Mouse (Mus musculus) embryonic stem cell, embryonic (primary cell): ENCODE measurements at regions not wholly inside any gene's neighbourhood (a gene's known extent, or its start where the extent isn't known, plus 50 kb on each side); places are given as distances from the start of the nearest gene placed in this dataset.
"Not testable (repeated sequence)": the region's sequence is repeated elsewhere in the genome, so short reads cannot be mapped to it uniquely, and the experiment has no call there.

Experiments
- CTCF ChIA-PET, 4 experiments: fragments of 300-600 bp in 2 of 4; fragments of 350-600 bp in 2 of 4; sonication (Branson Sonifier 250); formaldehyde crosslinking; loops; one replicate each; lab custom pipeline; 2022; ENCODE audit warnings: inconsistent platforms in 2 of 4; lab: Charles Lee
- POLR2A ChIA-PET, 4 experiments: fragments of 300-600 bp in 2 of 4; fragments of 350-600 bp in 2 of 4; sonication (Branson Sonifier 250); formaldehyde crosslinking; loops; one replicate each; lab custom pipeline; 2022; ENCODE audit warnings: antibody characterized with exemption in 4 of 4, inconsistent platforms in 1 of 4; lab: Charles Lee

DNA sequence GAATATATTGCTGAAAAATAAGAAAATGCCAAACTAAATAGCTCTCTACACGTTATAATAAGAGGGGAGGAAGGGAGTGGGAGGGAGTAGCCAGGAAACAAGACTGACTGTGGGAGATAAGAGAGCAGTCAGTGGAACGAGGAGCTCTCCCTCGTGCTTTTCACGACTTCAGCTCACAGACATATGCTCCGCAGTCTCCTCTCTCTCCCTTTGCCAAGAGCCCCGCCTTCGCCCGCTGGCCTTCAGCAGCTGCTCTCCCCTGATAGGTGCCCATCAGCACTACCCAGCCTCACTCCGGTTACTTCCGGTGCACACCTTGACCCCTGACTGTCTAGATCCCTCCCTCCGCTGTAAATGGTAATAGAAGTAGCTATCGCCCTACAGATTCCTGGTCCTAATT lies 370.8 kb upstream of the Id2 start:
- CTCF ChIA-PET, result no interaction called here
- POLR2A ChIA-PET, result no interaction called here

DNA sequence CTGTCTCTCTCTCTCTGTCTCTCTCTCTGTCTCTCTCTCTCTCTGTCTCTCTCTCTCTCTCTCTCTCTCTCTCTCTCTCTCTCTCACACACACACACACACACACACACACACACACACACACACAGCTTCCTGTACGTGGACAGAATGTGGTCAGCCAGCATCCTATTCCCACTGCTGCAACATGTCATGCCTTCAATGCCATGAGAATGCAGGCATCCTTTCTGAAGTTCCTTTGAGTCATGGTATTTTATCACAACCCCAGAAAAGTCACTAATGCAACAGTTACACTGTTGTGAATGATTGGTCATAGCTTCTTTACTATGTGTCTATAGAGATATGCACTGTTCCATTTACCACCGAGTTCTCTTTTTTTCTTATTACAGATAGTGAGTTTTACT lies 365.8 kb upstream of the Id2 start:
- CTCF ChIA-PET, POLR2A ChIA-PET: not testable (repeated sequence)

DNA sequence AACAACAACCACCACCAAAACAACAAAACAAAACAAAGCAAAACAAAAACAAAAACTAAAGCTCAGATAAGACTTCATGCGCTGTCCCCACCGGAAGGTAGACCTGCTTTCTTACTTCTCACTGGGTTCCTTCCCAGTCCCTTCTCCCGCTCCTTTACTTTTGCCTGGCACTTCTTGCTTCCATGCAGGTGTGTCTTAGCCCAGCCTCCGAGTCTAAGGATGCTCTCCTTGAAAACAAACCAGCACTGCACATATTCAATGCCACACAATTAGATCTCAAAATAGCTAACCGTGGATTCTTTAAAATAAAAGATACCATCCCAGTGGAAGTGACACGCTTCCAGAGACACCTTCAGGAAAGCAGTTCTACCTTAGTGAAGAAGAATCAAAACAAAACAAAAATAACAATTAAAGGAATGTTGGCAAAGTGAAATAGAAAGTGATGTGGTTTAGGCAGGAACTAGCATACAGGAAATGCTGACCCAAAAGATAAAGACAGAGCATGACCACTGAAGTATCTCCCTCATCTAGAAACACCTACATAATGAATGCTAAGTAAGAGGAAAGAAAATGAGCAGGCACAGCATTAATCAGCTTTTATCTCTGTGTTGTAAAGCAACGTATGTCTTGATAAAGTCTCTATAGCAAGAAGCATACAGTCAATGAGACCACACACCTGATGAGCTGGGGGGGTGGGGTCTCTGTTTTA lies 358.5 kb upstream of the Id2 start:
- POLR2A ChIA-PET, result interaction anchor here in 1 of 4 experiments (0.7 kb wide), 1 partner anchor 697 kb away, joined by 4 read pairs; no protein-coding TSS in a partner anchor
- CTCF ChIA-PET, result no interaction called here

DNA sequence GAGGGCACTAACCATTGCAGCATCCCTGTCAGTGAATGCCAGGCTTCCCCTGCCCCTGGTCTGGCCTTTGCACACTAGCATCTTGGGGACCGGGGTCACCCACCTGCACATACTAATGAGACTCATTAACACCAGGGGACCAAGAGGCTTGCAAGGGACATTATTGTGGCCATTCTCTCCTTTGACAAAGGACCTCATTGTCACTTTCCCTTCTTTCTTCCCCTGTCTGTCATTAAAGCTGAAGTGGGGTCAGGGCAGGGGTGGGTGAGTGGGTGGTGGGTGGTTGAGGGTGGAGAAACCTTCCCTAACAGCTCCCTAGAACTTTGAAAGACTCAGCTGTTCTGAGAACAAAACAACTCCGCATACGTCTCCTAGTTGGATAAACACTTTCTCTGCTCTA lies 356.4 kb upstream of the Id2 start:
- CTCF ChIA-PET, result no interaction called here
- POLR2A ChIA-PET, result no interaction called here

DNA sequence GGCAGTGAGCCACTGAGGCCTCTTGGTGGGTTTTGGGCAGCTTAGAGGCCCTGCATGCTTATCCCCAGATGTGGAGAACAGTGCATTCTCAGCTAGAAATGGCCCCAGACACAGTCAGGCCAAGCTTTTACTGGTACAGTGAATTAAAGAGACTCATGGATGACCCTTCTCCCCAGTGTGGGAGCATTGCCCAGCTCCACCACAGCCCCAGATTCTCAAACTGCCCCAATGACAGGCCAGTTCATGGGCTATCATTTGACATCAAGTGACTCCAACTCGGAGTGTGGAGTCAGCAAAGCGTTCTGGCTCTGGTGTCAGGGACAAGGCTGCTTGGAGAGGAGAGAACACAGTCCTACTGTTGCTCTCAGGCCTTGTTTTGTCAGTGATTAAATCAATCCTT lies 354.2 kb upstream of the Id2 start:
- CTCF ChIA-PET, result no interaction called here
- POLR2A ChIA-PET, result no interaction called here

DNA sequence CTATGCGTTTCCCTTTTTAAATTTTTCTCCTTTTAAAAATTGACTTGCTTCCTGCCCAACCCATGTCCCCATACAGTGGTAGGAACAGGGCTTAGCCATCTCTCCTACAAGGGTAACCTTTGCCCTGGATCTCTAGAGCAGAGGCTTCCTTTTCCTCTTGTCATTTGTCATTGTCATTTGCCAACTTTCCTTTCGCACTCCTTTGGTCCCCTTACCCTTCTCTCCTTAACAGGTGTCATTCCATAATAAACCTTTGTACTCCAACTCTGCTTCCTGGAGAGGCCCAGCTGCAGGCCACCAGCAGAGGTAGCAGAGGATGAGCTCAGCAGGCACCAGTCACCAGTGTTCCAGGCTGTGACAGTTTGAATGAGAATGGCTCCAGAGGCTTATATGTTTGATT lies 347.4 kb upstream of the Id2 start:
- POLR2A ChIA-PET, result interaction anchor here in 1 of 4 experiments (0.6 kb wide), 1 partner anchor 298 kb away, joined by 4 read pairs; no protein-coding TSS in a partner anchor
- CTCF ChIA-PET, result no interaction called here

DNA sequence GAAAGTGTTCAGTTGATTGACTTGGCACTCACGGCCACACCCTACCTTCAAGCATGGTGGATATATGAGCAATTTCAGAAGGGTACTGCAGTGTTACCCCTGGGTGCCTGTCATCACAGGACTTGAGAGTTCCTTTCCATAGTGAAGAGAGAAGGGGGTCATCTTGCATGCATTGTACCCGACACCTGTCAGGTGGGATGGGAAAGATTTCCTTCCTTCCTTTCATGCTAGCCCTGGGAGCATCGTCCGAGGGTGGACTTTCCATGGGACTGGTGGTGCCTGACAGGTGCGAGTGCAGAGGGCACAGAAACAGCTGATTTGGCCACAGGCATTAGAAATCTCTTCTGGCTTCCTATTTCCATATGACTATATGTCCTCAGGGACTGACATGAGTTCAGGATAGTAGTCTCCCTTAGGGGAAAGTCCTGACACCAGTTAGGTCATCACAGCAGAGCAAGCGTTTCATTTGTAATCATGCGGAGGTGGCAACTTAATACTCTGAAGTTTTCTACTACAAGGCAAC lies 342.1 kb upstream of the Id2 start:
- CTCF ChIA-PET, result no interaction called here
- POLR2A ChIA-PET, result no interaction called here

DNA sequence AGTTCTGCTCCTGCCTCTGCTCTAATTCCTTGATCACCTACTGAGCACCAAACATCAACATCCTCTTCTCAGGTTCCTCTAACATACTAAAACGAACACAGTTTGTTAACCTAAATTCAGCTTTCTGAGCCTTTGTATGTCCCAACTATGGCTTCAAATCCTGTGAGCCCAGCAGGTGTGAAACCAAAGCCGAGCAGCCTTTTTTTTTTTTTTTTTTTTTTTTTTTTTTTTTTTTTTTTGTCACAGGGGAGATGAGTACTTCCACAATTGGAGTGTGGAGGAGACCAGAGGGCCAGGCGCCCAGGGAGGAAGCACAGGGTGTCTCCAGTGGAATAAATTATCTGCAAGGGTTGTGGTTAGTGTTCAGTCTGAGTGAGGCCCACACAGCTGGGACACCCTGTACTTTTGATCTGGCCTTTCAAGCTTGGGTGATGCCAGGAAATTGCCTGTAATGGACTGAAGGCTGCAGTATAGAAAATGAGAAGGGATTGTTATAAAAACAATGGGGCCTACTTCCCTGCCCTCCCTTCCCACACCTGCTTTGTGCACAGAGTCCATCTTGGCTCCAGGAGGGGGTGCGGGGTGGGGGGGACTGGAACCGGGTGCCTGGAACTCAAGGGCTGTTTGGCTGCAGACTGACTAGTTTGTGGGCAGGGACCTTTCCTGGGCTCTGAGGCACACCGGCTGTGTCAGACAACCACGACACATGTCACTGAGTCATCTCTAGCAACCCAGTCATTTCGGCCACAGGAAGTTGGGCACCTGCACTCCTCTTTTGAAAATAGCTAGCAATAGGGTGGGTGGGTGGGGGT lies 341.5 kb upstream of the Id2 start:
- ChIA-PET CTCF (no interaction called here), POLR2A (interaction anchor here in 1 of 4 experiments (0.6 to 0.7 kb wide), 3 partner anchors 212 to 1894 kb away, joined by 3 to 7 read pairs (median 4); no protein-coding TSS in a partner anchor)

DNA sequence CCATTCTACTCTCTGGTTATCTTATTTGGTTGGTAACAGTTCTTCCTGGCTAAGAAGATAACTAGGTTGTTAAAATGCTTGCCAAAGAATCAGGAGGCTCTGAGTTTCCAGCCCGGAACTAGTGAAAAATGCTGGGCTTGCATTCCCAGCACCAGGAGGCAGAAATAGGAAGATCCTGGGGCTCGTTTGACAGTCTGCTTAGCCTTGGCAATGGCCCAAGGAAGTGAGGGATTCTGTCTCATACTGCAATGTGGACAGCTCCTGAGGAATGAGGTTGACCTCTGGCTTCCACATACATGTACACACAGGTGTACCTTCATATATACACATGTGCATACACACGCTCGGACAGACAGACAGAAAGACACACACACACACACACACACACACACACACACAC lies 340.6 kb upstream of the Id2 start:
- POLR2A ChIA-PET, result interaction anchor here in 1 of 4 experiments (0.6 to 0.7 kb wide), 2 partner anchors 211 to 364 kb away, joined by 4 to 7 read pairs; no protein-coding TSS in a partner anchor
- CTCF ChIA-PET, result no interaction called here

DNA sequence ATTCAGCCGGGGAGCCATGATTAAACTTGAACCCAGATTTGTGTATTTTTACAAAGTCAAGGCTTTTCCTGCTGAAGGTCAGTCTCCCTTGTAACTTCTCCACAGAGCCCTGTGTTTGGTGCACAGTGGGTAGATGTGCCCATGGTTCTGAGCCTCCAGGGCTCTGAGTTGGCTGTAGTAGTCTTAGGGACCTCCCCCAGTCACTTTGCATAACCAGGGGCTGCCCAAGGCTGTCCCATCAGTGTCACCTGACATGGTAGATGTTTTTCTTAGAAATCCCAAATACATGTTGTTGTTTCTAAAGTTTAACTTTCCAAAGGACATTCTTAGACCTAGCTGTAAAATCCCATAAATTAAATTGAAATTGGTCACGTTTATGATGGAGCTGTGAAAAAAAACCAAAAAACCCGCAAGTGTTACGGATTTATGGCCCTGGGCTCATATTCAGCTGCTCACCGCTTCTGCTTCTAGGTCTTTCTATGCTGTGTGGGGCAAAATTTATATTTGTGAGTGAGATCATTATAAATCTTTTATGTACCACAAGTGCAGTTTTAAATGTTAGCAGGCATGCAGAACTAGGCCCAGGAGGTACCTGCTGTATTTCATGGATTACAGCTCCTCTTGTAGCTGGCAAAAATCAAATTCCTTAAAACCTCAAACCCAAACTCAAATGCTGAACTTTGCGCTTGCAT lies 339.4 kb upstream of the Id2 start:
- ChIA-PET POLR2A (interaction anchor here in 2 of 4 experiments (0.6 to 1.4 kb wide), 2 partner anchors 9 to 316 kb away, joined by 4 read pairs; no protein-coding TSS in a partner anchor), CTCF (no interaction called here)

DNA sequence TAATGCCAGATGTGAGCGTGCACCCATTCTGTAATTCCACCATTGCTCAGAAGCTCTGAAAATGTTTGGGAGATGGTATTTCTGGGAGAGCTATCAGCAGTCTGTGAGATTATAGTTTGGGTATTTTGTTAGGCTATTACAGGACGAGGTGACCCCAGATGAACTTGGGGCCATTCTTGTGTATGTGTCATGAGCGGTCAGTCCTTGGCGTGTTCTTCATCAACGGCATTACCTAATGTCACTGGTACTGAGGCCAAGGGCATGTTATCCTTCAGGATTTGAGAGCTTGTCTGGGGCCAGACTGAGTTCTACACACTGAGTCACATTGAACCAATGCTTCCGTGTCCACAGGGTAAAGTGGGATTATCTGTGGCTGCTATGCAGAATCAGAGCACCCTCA lies 335.9 kb upstream of the Id2 start:
- POLR2A ChIA-PET, result no interaction called here
- CTCF ChIA-PET, result no interaction called here

DNA sequence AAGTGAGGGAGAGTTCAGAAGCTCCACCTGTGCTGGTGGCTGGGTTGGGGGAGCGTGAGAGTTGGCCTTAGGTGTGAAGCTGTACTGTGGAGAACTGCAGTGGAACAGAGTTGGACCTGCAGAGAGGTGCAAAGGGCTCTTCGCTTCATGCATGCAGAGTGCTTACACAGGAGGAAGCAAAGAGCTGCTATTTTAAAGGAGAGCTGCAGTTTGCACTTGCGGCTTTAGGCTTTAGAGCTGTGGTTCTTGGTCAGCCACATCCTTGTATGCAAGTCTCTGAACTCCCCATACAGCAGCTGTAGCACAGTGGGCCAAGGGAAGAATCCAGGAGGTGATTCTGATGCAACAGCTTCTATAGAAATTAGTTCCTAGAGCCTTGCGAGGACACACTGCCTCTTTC lies 334.0 kb upstream of the Id2 start:
- POLR2A ChIA-PET, result no interaction called here
- CTCF ChIA-PET, result no interaction called here

DNA sequence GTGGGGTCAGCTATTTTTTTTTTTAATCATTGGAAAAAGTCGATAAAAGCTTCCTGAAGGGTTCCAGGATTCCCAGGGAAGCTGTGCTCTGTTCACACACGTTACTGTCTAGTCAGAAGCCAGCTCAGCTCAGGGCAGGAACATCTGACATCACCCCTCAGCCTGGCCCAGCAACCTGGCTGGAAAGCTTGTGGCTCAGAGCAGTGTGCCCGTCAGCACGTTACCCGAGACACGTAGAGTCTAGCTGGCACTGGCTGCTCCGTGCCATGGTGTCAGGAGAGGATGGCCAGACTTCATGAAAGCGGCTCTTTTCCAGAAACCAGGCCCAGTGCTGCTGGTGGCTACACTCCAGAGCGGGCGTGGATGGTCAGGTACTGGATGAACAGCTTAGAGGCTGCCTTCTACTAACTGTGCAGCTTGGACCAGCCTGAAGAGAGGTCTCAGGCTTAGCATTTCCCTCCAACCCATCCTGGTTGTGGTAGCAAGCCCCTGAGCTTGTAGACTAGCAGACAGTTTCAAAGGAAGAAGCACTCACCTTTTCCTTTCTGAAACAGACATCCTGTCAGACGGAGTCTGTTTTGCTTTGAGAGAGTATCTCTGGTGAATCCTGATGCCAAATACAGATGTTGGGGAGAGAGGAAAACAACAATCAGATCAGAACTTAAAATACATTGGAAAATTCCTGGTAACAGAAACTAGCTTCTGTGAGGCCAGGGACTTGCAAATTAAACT lies 331.1 kb upstream of the Id2 start:
- POLR2A ChIA-PET, result interaction anchor here in 1 of 4 experiments (1.5 kb wide), 1 partner anchor 8 kb away, joined by 4 read pairs; no protein-coding TSS in a partner anchor
- CTCF ChIA-PET, result interaction anchor here in 1 of 4 experiments (1.3 kb wide), 1 partner anchor 12 kb away, joined by 3 read pairs; no protein-coding TSS in a partner anchor

DNA sequence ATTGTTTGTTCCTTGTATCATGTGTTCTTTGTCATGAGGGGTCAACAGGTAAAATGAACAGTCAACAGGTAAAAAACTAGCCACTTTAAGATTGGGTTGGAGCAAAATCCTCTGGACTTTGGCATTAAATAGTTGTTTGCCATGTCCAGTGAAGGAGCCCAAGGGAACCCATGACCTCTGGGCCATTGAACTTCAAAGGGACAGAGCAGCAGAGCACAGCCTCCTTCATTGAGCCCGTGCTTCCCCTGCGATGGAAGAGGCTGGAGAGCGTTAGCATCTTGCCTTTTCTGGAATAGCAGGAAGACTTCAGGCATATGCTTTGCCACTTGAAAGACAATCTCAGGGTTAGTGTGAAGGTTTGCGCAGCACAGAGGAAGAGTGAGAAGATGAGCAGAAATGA lies 320.4 kb upstream of the Id2 start:
- CTCF ChIA-PET, result interaction anchor here in 1 of 4 experiments (0.6 kb wide), 1 partner anchor 74 kb away, joined by 3 read pairs; no protein-coding TSS in a partner anchor
- POLR2A ChIA-PET, result no interaction called here

DNA sequence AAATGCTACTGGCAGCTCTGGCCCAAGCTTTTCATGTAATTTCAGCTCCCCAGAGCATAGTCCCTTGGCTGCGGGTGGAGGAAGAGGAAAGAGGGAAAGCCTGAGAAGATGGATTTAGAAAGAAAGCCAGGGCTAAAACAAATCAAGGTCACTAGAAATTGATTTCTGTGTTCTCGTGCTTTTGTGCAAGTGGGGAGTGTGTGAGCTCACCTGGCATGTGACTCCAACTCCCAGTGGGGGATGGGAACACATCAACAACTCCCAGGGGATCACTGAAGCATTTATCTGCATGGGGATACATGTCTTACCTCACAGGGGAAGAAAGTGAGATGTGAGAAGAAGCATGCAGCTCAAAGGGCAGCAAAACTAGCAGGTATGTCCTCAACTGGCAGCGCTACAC lies 319.6 kb upstream of the Id2 start:
- CTCF ChIA-PET, result interaction anchor here in 3 of 4 experiments (0.6 to 1.4 kb wide), 3 partner anchors 75 to 324 kb away, joined by 3 to 4 read pairs (median 3); no protein-coding TSS in a partner anchor

DNA sequence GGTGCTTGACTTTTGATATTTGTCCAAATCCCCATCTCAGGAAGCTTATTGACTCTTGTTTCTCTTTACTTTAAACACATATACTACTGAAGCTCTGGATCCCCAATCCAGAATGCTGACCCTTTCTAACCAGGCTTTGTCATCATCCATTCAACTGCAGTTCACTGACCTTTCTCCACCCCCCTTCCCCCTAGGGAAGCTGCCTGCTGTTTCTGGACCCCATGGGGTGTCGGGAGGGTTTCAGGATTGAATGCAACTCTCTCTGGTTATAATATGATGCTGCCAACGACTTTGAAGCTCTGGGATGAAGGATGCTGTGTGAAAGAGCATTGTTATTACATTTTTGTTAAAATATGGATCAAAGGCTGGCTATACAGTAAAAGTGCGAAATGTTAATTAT lies 318.7 kb upstream of the Id2 start:
- ChIA-PET CTCF (interaction anchor here (0.5 to 2.3 kb wide), 12 partner anchors 13 to 585 kb away, joined by 3 to 16 read pairs (median 4); no protein-coding TSS in a partner anchor), POLR2A (interaction anchor here in 2 of 4 experiments (1.0 to 1.7 kb wide), 3 partner anchors 15 to 320 kb away, joined by 3 to 7 read pairs (median 5); no protein-coding TSS in a partner anchor)

More for the DNA sequence above, 319.6 kb upstream of the Id2 start:
- POLR2A ChIA-PET, result no interaction called here

DNA sequence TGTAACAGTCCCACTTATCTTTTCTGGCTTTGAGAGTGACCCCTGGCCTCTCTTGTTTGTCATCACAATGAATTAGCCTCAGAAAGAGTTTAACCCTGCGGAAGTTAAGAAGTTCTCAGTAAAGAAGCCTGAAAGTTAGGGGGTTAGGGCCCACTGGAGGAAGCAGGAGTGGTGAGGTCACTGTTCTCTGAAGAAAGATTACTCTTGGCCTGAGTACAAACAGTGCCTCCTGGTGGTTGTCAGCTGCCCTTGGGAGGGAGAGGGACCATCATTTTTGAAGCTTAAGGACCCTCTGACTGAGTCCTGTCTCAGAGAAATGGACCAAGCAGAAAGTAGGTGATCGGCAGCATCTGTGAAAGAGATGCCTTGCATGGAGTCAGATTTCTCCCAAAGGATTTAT lies 318.3 kb upstream of the Id2 start:
- ChIA-PET POLR2A (interaction anchor here in 2 of 4 experiments (1.0 to 1.7 kb wide), 3 partner anchors 14 to 320 kb away, joined by 3 to 7 read pairs (median 5); no protein-coding TSS in a partner anchor), CTCF (interaction anchor here (0.7 to 2.3 kb wide), 11 partner anchors 13 to 360 kb away, joined by 3 to 16 read pairs (median 4); no protein-coding TSS in a partner anchor)

DNA sequence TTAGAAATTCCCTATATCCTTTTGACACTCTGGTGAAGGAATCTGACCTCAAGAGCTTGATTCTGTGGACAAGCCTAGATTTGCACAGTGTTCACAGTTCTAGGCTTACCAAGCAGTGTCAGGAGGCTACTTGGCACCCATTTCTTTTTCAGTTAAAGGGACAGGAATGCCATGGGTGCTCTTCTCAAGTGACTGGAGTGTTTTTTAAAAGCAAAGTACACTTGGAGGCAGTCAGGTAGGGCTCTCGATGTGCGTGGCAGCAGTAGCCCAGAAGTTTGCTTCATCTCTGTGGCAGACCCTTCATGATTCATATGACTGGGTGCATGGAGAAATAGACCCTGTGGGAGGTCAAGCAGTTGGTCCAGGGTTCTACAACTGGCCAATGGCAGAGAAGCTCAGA lies 310.4 kb upstream of the Id2 start:
- ChIA-PET CTCF (interaction anchor here in 1 of 4 experiments (0.6 kb wide), 1 partner anchor 660 kb away, joined by 3 read pairs; no protein-coding TSS in a partner anchor), POLR2A (no interaction called here)
